Comparison of ENCODE assay signal across 7 mouse cellular contexts in genomic region chr2:120563235-120563990, GRCm38 (mm10). TPM values are rescaled to one million over a fixed set of nuclear protein-coding genes. Genes with fewer than 3 reads are reported as not detected.
DNase-seq lines count a peak whose midpoint lies in the region; ATAC-seq and TF ChIP-seq lines count a peak whose summit lies in the region.

TSS of gene Zfp106 (minus strand) at chr2:120563843.

- WGBS in embryonic facial prominence, embryonic 12.5 days: 0% methylated on average over 50 of the region's 50 CpGs
- WGBS in kidney, adult 2 months: under 1% methylated on average over 50 of the region's 50 CpGs
- WGBS in limb, embryonic 12.5 days: under 1% methylated on average over 50 of the region's 50 CpGs
- under 1% methylated on average over 50 of the region's 50 CpGs for WGBS in midbrain, embryonic 15.5 days
- under 1% methylated on average over 50 of the region's 50 CpGs for WGBS in spleen, adult 2 months

- peak within 1 kb of the TSS; percentile 88 for H3K4me3 ChIP-seq in embryonic facial prominence, embryonic 12.5 days
- peak within 1 kb of the TSS; percentile 71 for H3K4me3 ChIP-seq in kidney, adult 2 months (ENCODE audit: insufficient read depth, low read depth, low read length)
- H3K4me3 ChIP-seq in limb, embryonic 12.5 days (replicated peaks): peak within 1 kb of the TSS; percentile 90
- peak within 1 kb of the TSS; percentile 95 for H3K4me3 ChIP-seq in midbrain, embryonic 15.5 days
- peak within 1 kb of the TSS; percentile 81 for H3K4me3 ChIP-seq in spleen, adult 2 months (ENCODE audit: extremely low read depth, insufficient read depth, insufficient read length)

- TF ChIP-seq POLR2A in kidney, adult 2 months (IDR thresholded peaks at IDR 0.05; ENCODE audit: low read depth, low read length): no peak
- peak; percentile 35; the same call in 1 of the 2 replicates for TF ChIP-seq POLR2A in spleen, adult 2 months (IDR thresholded peaks at IDR 0.05; ENCODE audit: low read depth, low read length)

- no peaks in the 10 kb centered on the region for H3K27me3 ChIP-seq in embryonic facial prominence, embryonic 12.5 days
- H3K27me3 ChIP-seq in kidney, adult 2 months (replicated peaks; ENCODE audit: control insufficient read depth, insufficient read depth, low read length): no peaks in the 10 kb centered on the region
- H3K27me3 ChIP-seq in limb, embryonic 12.5 days: no peaks in the 10 kb centered on the region
- H3K27me3 ChIP-seq in midbrain, embryonic 15.5 days (replicated peaks): no peaks in the 10 kb centered on the region
- H3K27me3 ChIP-seq in spleen, adult 2 months (ENCODE audit: control insufficient read depth, insufficient read depth, low read length): no peaks in the 10 kb centered on the region

- peak within 1 kb of the TSS; percentile 73 for H3K27ac ChIP-seq in embryonic facial prominence, embryonic 12.5 days
- peak within 1 kb of the TSS; percentile 54 for H3K27ac ChIP-seq in kidney, adult 2 months (ENCODE audit: insufficient read depth, low read depth, low read length)
- peak within 1 kb of the TSS; percentile 77 for H3K27ac ChIP-seq in limb, embryonic 12.5 days
- H3K27ac ChIP-seq in midbrain, embryonic 15.5 days: peak within 1 kb of the TSS; percentile 83
- peak within 1 kb of the TSS; percentile 78 for H3K27ac ChIP-seq in spleen, adult 2 months (ENCODE audit: insufficient read depth, low read length)

- peak within 1 kb of the TSS; percentile 74 for H3K4me2 ChIP-seq in embryonic facial prominence, embryonic 12.5 days (replicated peaks)
- peak within 1 kb of the TSS; percentile 72 for H3K4me2 ChIP-seq in limb, embryonic 12.5 days
- H3K4me2 ChIP-seq in midbrain, embryonic 15.5 days: peak within 1 kb of the TSS; percentile 73

- no peaks in the 10 kb centered on the region for H3K9me3 ChIP-seq in embryonic facial prominence, embryonic 12.5 days
- no peaks in the 10 kb centered on the region for H3K9me3 ChIP-seq in limb, embryonic 12.5 days
- H3K9me3 ChIP-seq in midbrain, embryonic 15.5 days: no peaks in the 10 kb centered on the region

- ATAC-seq in embryonic facial prominence, embryonic 12.5 days (ENCODE audit: insufficient number of reproducible peaks, insufficient read depth, low FRiP score, low TSS enrichment): peak; percentile 79
- peak; percentile 69 for ATAC-seq in limb, embryonic 12.5 days (ENCODE audit: insufficient number of reproducible peaks, insufficient read depth, low FRiP score, low TSS enrichment, low read depth)
- peak; percentile 92 for ATAC-seq in midbrain, embryonic 15.5 days (replicated peaks)

- H3K4me1 ChIP-seq in embryonic facial prominence, embryonic 12.5 days: peaks cover 6% of the 10 kb centered on the region
- peaks cover 5% of the 10 kb centered on the region; the same call in 1 of the 2 replicates for H3K4me1 ChIP-seq in kidney, adult 2 months (ENCODE audit: control insufficient read depth, insufficient read depth, low read length)
- peaks cover 6% of the 10 kb centered on the region for H3K4me1 ChIP-seq in limb, embryonic 12.5 days (replicated peaks)
- peaks cover 23% of the 10 kb centered on the region for H3K4me1 ChIP-seq in midbrain, embryonic 15.5 days
- H3K4me1 ChIP-seq in spleen, adult 2 months (ENCODE audit: control insufficient read depth, insufficient read depth, insufficient read length): peaks cover 3% of the 10 kb centered on the region; the same call in 1 of the 2 replicates

- DNase-seq in adrenal gland, postnatal 25 days: peak; percentile 88
- peak; percentile 99 for DNase-seq in heart, adult 11 months
- peak; percentile 95 for DNase-seq in kidney, adult 2 months
- DNase-seq in spleen, adult 2 months (ENCODE audit: low read depth in 1 of 2, low spot score in 2 of 2): peak; percentile 77 to 85

- H3K36me3 ChIP-seq in embryonic facial prominence, embryonic 12.5 days: no peaks in the 10 kb centered on the region
- H3K36me3 ChIP-seq in kidney, adult 2 months (ENCODE audit: control insufficient read depth, insufficient read depth, low read length): no peaks in the 10 kb centered on the region
- peaks cover 9% of the 10 kb centered on the region; the same call in 1 of the 2 replicates for H3K36me3 ChIP-seq in limb, embryonic 12.5 days
- H3K36me3 ChIP-seq in midbrain, embryonic 15.5 days (replicated peaks): no peaks in the 10 kb centered on the region
- H3K36me3 ChIP-seq in spleen, adult 2 months (ENCODE audit: control insufficient read depth, insufficient read depth, low read length): no peaks in the 10 kb centered on the region

- H3K9ac ChIP-seq in embryonic facial prominence, embryonic 12.5 days: peak within 1 kb of the TSS; percentile 93
- H3K9ac ChIP-seq in limb, embryonic 12.5 days (replicated peaks): peak within 1 kb of the TSS; percentile 96
- peak within 1 kb of the TSS; percentile 99 for H3K9ac ChIP-seq in midbrain, embryonic 15.5 days

- TF ChIP-seq CTCF in kidney, adult 2 months (conservative IDR thresholded peaks at IDR 0.05; ENCODE audit: insufficient read depth, insufficient read length, low read depth, low read length): no peak
- TF ChIP-seq CTCF in spleen, adult 2 months (IDR thresholded peaks at IDR 0.05; ENCODE audit: extremely low read depth, insufficient read depth, insufficient read length, insufficient replicate concordance): no peak

RNA-seq across cellular contexts. Expression of gene Zfp106, which starts in this region (rescaled TPM):
- total RNA-seq in adrenal gland, postnatal 25 days (2021): 95.5 and 104 TPM in 2 replicates
- polyA plus RNA-seq in embryonic facial prominence, embryonic 12.5 days (2016; fragmentation: Nextera tagmentation; extraction: Ambion mirVana): 57.0 and 59.0 TPM in 2 replicates
- 67.0 and 86.9 TPM in 2 replicates for polyA plus RNA-seq in kidney, adult 2 months (2012; rRNA removed)
- 61.8 and 62.4 TPM in 2 replicates for polyA plus RNA-seq in limb, embryonic 12.5 days (2016; fragmentation: Nextera tagmentation; extraction: Ambion mirVana)
- polyA plus RNA-seq in midbrain, embryonic 15.5 days (2015; fragmentation: Nextera tagmentation; extraction: Ambion mirVana): 43.6 and 49.3 TPM in 2 replicates
- 24.3 and 39.8 TPM in 2 replicates for polyA plus RNA-seq in spleen, adult 2 months (2012; rRNA removed)

Comparison
In these comparisons a context has a peak if more than half of its experiments do, and no peak if none do; other contexts are left out.
1. Peak in every context shown above with its lines: DNase-seq, ATAC-seq, H3K4me3 ChIP-seq and H3K27ac ChIP-seq.